Mouse (Mus musculus) C2C12 (cell line): ENCODE data around the gene Hes7. TPM values are rescaled to one million over a fixed set of nuclear protein-coding genes. Genes with fewer than 3 reads are reported as not detected.
A peak's percentile ranks its signal among the peaks of the same experiment; 100 is the strongest.

Experiments used
- H3K27me3 ChIP-seq: one replicate; pipeline ENCODE4 v1.6.1; 2011; ENCODE audit not compliant: control insufficient read depth, insufficient read depth, insufficient read length
- H3K36me3 ChIP-seq: one replicate; pipeline ENCODE4 v1.6.1; 2011; ENCODE audit not compliant: control insufficient read depth, insufficient read depth
- H3K4me3 ChIP-seq: one replicate; pipeline ENCODE4 v1.5.1; 2011; ENCODE audit warnings: mild to moderate bottlenecking, control low read depth; ENCODE audit not compliant: poor library complexity, insufficient read depth, severe bottlenecking
- H3K79me2 ChIP-seq: one replicate; pipeline ENCODE4 v1.6.1; 2011; ENCODE audit not compliant: control insufficient read depth, insufficient read depth
- H3K79me3 ChIP-seq: one replicate; pipeline ENCODE4 v1.6.1; 2011; ENCODE audit warnings: low read depth, control low read depth
- H3ac ChIP-seq: one replicate; pipeline ENCODE3; 2011; ENCODE audit warnings: low read depth; ENCODE audit not compliant: control insufficient read depth, insufficient read length
- CEBPB ChIP-seq: IDR thresholded peaks from one replicate; pipeline ENCODE4 v1.6.1; 2011; ENCODE audit warnings: low read depth, mild to moderate bottlenecking, control low read depth, moderate library complexity
- CTCF ChIP-seq: IDR thresholded peaks from one replicate; pipeline ENCODE4 v1.5.1; 2011; ENCODE audit not compliant: control insufficient read depth, insufficient read depth, insufficient read length
- FOSL1 ChIP-seq: IDR thresholded peaks from one replicate; pipeline ENCODE4 v1.8.0; 2011; ENCODE audit warnings: mild to moderate bottlenecking, low read length; ENCODE audit not compliant: poor library complexity, insufficient read depth, severe bottlenecking
- MAX ChIP-seq: IDR thresholded peaks from one replicate; pipeline ENCODE4 v1.6.1; 2011; ENCODE audit warnings: mild to moderate bottlenecking, control low read depth
- MYOD1 ChIP-seq: IDR thresholded peaks from one replicate; pipeline ENCODE4 v1.6.1; 2011; ENCODE audit warnings: low read depth; ENCODE audit not compliant: control insufficient read depth, insufficient read length
- MYOG ChIP-seq: IDR thresholded peaks from one replicate; pipeline ENCODE4 v1.6.1; 2011; ENCODE audit not compliant: control insufficient read depth, insufficient read length; ENCODE audit errors: extremely low read depth
- USF1 ChIP-seq: IDR thresholded peaks from one replicate; pipeline ENCODE4 v1.6.1; 2011; ENCODE audit warnings: low read depth, mild to moderate bottlenecking, control low read depth, moderate library complexity
- polyA plus RNA-seq: library from polyadenylated mRNA; unstranded; fragments of >200 nt; fragmentation: generic; extraction: Trizol; gene quantifications from one replicate; pipeline ENCODE4 v1.2.1, GENCODE M21; 2012; ENCODE audit warnings: missing spikeins

Hes7 gene
- polyA plus RNA-seq, 1 experiment = 0.06 TPM

DNA sequence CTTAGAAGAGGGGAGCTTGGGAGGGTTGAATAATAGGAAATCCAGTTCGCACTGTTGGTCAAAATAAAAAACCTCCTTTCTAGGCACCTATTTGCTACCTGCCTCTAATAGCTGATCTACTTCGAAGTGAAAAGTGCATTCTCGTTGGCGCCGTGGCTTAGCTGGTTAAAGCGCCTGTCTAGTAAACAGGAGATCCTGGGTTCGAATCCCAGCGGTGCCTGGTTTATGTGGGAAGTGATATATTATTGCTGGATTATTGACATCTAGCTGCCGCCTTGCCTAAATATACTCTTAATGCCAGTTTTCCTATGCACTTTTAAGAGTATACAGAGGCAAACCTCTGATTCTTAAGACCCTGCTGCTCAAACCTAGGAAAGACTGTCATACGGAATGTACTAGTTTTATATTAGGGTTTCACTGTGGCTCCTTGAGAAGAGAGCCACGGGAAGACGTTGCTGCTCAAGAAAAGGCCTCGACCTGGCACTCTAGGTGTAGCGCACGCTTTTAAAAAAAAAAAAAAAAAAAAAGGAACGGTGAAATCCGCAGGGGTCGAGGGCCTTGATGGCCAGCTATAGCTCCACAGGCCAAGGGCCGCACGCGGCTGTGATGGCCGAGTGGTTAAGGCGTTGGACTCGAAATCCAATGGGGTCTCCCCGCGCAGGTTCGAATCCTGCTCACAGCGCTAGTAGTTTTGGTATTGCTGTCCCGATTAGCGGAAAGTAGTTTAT, 9.7 kb upstream of the Hes7 start:
- H3K36me3 ChIP-seq = peaks cover 17% of the 10 kb centered on the region
- TF ChIP-seq MYOD1 = no peak
- no peak for TF ChIP-seq USF1
- no peak for TF ChIP-seq MYOG
- TF ChIP-seq CEBPB = peak; percentile 1
- TF ChIP-seq CTCF = no peak
- TF ChIP-seq FOSL1 = no peak
- H3K79me3 ChIP-seq = no peaks in the 10 kb centered on the region
- no peaks in the 10 kb centered on the region for H3K27me3 ChIP-seq
- H3K4me3 ChIP-seq = no peak overlapping the region
- no peak overlapping the region for H3ac ChIP-seq
- no peaks in the 10 kb centered on the region for H3K79me2 ChIP-seq

GRCm38 (mm10) chr11:69111051-69111810, 9.0 kb upstream of the Hes7 start:
- TF ChIP-seq MAX (no peak), USF1 (no peak), CTCF (no peak), FOSL1 (no peak), MYOG (no peak), CEBPB (no peak), MYOD1 (no peak)
- H3K79me3 ChIP-seq = no peaks in the 10 kb centered on the region
- no peak overlapping the region for H3K4me3 ChIP-seq
- H3K79me2 ChIP-seq = no peaks in the 10 kb centered on the region
- peaks cover 10% of the 10 kb centered on the region for H3K36me3 ChIP-seq
- no peaks in the 10 kb centered on the region for H3K27me3 ChIP-seq
- no peak overlapping the region for H3ac ChIP-seq

- H3K4me3 ChIP-seq = no peak overlapping the region
- no peak overlapping the region for H3ac ChIP-seq
- TF ChIP-seq CEBPB (peak; percentile 1), CTCF (no peak), USF1 (no peak), MYOD1 (no peak), MYOG (no peak)
- H3K27me3 ChIP-seq = no peaks in the 10 kb centered on the region
- H3K36me3 ChIP-seq = peaks cover 8% of the 10 kb centered on the region
- H3K79me2 ChIP-seq = no peaks in the 10 kb centered on the region
- H3K79me3 ChIP-seq = no peaks in the 10 kb centered on the region
Measured at GRCm38 (mm10) chr11:69111865-69112264, 8.3 kb upstream of the Hes7 start.

DNA sequence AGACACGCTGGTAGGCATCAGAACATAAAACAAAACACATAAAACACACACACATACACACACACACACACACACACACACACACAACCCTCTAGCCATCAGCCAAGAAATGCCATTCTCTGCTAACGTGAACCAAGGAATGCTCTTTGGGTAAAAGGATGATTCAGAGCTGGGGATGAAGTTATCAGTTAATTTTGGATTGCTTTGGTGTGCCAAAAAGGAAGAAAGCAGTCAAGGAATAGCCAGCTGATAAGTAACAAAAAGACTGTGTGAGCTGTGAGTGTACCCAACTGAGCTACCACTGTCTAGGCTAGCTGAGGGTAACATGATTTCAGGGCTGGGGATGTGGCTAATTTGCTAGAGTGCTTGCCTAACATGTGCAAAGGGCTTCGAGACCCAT, 6.2 kb upstream of the Hes7 start:
- Histone ChIP-seq H3K27me3 (no peaks in the 10 kb centered on the region), H3K4me3 (no peak overlapping the region), H3K79me2 (no peaks in the 10 kb centered on the region), H3ac (no peak overlapping the region), H3K36me3 (peaks cover 5% of the 10 kb centered on the region), H3K79me3 (no peaks in the 10 kb centered on the region)
- TF ChIP-seq CTCF (no peak), MAX (no peak), FOSL1 (no peak), CEBPB (no peak), MYOD1 (no peak), MYOG (no peak), USF1 (no peak)

DNA sequence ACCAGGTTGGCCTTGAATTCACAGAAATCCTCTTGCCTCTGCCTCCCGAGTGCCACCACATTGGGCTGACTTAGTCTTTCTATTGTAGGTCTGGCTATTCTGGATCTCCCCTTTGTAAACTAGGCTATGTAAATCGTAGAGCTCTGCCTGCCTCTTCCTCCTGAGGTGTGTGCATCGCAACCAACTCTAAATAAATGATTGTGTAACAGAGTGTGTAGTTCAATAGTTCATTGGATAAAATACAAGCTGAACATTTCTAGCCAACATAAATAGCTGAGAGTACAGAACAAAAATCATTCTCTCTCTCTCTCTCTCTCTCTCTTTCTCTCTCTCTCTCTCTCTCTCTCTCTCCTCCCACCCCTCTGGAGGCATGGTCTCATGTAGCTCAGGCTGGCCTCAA, 5.6 kb upstream of the Hes7 start:
- Histone ChIP-seq H3K4me3 (no peak overlapping the region), H3K27me3 (no peaks in the 10 kb centered on the region), H3K79me2 (no peaks in the 10 kb centered on the region), H3K36me3 (no peaks in the 10 kb centered on the region), H3K79me3 (no peaks in the 10 kb centered on the region), H3ac (no peak overlapping the region)
- TF ChIP-seq CTCF (no peak), USF1 (no peak), FOSL1 (no peak), CEBPB (no peak), MAX (no peak), MYOD1 (no peak), MYOG (no peak)
